Mouse (Mus musculus): ENCODE data around the gene Wfs1.
"Not testable (repeated sequence)": the region's sequence is repeated elsewhere in the genome, so short reads cannot be mapped to it uniquely, and the experiment has no call there.

The Wfs1 gene

DNA sequence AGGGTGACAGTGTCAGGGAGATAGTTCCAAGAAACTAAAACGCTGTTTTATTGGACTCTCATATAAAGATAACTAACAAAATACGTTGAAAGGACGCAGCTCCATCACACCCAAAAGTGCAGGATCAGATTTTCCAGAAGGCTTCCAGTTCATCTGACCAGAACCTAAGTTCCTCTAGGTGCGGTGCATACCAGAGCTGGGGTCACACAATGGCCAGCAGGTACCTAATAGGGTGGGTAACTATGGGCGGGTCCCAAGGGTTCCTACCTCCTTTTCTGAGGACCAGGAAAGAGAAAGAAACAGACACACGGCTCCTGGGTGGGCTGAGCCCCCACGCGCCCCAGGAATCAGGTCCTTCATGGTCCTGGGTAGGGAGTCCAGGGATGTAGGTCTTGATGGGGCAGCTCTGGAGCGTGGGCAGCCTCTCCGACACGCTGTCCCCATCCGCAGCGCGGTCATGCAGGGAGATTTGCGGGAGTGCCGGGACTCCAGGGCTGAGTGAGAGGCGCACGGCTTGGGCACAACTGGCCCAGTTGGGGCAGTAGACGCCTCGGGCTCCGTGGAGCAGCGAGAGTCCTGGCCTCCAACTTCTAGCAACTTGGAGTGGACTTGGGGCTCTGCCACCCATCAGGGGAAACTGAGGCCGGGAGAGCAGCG lies 753 bp downstream of the Wfs1 start:
- DNase-seq (ENCODE audit: low read depth, low spot score) = no peak

DNA sequence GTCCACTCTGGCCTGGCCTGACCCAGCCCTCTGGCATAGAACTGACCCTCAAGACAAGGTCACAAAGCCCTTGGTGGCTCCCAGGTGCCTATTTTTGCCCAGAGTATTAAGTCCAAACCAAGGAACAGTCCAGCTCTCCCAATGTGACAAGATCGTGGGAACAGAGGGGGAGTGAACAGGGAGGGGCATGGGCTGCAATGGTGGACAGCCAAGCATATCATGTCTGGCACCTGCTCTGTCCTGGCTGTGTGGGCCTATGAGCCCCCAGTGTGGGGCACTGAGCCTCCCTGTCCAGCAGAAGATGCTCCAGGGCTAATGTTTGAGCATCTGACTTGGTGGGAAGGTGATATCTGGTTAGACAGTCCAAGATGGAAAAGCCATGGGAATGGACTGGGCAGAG lies 2.4 kb downstream of the Wfs1 start:
- no peak for DNase-seq (ENCODE audit: low read depth, low spot score)

DNA sequence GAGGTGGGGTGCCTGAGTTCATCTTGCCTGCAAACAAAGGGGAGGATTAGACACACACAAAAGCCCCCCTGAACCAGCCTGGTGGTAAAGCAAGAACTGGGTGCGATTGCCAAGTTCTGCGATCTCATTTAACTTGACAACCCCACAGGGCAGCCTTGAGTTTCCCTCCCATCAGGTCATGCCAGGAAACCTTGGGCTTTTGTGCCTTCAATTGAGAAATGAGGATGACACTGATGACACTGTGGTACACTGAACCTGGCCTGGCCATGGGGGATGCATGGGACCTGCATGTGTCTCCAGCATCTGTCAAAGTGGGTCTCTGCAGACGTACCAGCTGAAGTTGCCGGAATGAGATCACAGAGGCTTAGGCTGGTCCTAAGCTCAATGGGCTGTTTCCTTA lies 6.7 kb downstream of the Wfs1 start:
- no peak for DNase-seq (ENCODE audit: low read depth, low spot score)

DNA sequence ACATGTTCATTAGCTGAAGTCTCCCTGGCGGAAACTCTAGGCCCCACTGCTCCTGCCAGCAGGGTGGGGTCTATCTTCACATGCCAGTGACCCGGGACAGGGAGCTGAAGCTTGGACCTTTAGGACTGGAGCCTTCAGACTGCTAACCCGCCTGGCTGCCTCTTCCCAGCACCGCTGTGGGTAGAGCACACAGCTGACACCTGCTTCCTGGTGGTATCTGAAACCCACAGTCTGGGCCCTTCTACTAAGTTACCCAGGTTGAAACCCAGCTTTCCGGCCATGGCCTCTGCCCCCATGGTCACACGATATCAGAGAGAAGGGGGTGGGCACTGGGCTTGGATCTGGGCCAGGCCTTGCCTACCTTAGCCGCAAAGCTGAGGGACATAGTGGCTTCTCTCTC lies 9.4 kb downstream of the Wfs1 start:
- DNase-seq (ENCODE audit: low read depth, low spot score) = no peak

DNA sequence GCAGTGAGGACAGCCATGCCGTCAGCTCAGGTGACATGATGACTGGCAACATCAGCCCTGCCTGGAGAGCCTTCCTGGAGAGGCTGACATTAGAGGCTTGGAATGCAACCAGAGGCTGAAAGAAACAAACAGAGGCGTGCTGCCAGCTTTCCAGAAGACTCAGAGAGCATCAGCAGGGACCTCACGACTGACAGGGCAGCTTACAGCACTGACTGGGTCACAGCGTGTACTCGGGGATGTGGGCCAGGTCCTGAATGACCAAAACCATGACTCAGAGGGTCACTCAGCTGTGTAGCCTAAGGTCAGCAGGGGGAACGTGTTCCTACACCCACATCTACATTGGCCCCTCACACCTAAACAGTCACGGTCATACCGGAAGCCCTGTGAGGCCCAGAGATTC lies 10.0 kb downstream of the Wfs1 start:
- no peak for DNase-seq (ENCODE audit: low read depth, low spot score)

DNA sequence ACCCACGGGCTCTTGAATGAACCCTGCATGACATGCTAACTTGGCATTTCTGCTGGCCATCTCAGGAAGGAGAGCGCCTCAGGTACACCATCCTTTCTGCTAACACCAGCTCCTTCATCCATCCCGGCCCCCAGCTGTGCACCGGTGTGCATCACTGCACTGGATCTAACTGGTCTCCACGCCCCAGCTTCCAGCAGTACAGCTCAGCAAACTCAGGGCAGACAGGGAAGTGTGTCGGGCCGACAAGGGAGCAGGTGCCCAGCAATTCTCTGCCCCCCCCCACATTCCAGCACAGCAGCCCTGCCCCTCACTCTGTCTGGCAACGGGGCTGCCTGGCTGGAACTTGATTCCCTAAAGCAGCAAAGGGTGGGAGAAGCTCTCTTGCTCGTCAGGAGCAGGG lies 11.2 kb downstream of the Wfs1 start:
- no peak for DNase-seq (ENCODE audit: low read depth, low spot score)

DNA sequence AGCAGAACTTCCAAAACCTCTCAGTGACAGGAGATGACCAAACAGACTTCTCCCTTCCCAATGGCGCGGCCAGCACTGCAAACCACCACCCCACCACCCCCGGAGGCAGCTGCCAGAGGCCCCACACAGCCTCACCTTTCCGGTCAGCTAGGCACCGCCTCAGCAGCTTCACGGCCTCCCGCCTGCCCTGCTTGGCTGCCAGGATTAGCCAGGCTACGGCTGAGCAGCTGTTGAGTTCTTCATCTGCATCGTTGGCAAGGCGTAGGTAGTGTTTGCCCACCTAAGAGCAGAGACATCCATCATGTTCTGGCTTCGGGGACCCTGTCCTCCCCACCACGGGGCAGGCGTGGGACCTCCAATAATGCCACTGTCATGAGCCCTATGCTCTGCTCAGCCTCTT lies 13.7 kb downstream of the Wfs1 start:
- DNase-seq (ENCODE audit: low read depth, low spot score) = no peak

DNA sequence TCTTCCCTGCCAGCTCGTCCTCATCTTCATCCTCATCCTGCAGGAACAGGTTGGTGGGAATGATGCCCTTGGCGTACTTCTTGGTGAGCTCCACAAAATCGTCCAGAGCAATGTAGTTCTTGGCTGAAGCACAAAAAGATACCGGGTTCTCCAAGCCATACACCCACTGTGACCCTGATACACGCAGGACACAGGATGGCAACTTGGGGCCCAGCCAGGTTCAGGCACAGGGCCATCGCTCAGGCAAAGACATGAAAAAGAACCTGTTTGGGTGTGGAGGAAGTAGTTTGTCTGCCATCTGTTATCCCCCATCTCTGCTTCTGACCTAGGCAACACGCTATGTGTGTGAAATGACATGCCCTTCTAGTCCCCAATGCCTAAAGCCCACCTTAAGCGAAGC lies 17.4 kb downstream of the Wfs1 start:
- no peak for DNase-seq (ENCODE audit: low read depth, low spot score)

DNA sequence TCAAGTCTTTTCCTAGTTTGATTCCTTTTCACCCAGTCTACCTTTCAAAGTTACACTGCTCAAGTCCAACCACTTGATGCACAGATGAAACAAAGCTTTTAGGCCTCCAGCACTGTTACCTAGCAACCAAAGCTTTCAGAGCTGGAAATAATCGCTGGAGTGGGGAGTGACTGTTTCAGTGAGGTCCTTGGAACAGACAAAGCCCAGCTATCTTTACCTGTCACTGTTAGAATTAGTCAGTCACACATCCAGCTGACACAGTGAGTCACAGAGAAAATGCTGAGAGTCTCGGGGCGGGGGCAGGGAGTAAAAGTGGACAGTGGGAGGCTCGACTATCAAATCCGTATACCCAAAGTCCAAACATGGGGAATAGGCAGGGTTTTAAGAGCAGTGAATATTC lies 28.5 kb downstream of the Wfs1 start:
- DNase-seq (ENCODE audit: low read depth, low spot score) = no peak

DNA sequence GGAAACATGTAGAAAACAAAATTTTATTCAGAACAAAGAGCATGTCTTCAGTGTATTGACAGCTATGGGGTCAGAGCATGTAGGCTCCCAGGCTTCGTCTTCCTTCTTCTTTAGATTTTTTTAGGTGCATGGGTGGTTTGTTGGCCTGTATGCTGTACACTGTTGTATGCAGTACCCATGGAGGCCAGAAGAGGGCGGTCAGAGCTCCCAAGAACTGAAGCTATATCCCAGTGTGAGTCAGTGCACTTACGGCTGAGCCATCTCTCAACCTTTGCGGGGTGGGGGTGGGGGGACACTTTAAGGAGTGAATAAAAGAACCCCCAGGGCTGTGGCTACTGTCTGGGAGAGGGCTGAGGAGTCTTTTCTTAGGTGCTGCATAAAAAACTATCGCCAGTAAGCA lies 30.2 kb downstream of the Wfs1 start:
- peak; percentile 63 for DNase-seq (ENCODE audit: low read depth, low spot score)

DNA sequence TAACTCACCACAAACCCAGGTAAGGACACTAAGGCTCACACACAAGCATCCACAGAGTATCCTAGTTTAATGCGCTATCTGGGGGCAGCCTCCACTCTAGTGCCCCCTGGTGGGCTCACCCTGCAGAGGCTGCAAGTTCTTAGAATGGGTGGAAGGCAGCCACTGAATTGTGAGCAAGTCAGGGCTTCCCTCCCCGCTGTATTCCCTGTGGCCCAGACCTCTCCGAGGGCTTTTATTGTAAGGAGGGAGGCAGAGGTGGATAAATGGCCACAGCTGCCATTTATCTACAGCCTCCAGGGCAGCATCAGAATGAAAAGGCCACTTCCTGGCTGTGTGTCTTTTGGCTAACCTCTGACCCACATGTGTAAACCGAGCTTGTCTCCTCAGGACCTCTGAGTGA lies 33.6 kb downstream of the Wfs1 start:
- peak; percentile 40 for DNase-seq (ENCODE audit: low read depth, low spot score)

DNA sequence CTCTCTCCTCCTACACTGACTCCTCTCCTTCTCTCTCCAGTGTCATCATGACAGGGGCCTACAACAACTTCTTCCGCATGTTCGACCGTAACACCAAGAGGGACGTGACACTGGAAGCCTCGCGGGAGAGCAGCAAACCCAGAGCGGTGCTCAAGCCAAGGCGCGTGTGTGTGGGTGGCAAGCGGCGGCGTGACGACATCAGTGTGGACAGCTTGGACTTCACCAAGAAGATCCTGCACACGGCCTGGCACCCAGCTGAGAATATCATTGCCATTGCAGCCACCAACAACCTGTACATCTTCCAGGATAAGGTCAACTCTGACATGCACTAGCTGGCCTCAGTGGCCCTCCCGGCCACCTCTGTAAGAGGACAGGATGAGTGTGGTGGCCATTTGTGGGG lies 36.7 kb downstream of the Wfs1 start:
- no peak for DNase-seq (ENCODE audit: low read depth, low spot score)

DNA sequence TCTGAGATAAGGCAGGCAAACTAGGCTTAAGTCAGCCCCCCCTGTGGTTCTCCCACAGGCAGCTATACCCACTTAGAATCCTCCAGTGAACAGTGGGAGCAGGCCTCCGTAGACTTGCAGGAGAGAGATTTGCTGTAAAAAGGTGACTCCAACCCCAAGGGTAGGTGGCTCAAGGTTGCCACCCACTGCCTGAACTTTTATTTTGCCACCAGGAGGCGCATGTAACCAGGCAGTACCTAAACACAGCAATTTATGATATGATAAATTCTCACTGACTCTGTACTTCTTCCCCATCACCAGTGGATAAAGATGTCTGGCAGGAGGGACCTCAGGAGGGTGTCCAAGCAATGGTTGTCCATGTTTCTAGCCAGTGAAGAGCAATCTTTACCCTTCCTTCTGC lies 38.1 kb downstream of the Wfs1 start:
- peak; percentile 32 for DNase-seq (ENCODE audit: low read depth, low spot score)

DNA sequence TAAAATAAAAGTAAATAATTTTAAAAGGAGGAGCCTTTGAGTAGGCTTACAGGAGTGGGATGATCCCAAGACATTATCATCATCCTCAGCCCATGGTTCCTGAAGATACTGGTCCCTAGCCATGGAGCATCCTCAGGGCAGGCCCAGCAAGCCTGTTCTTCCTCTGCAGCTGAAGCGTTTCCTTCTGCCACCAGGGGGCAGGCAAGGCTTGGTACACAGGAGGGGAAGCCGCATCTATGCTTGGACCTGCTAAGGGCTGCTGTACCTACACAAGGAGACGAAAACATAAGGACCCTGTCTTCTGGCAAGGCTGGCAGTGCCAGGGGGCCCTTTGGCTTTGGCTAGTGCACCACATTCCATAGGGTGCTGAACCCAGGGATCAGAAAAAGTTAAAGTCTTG lies 40.2 kb downstream of the Wfs1 start:
- DNase-seq (ENCODE audit: low read depth, low spot score) = peak; percentile 69

DNA sequence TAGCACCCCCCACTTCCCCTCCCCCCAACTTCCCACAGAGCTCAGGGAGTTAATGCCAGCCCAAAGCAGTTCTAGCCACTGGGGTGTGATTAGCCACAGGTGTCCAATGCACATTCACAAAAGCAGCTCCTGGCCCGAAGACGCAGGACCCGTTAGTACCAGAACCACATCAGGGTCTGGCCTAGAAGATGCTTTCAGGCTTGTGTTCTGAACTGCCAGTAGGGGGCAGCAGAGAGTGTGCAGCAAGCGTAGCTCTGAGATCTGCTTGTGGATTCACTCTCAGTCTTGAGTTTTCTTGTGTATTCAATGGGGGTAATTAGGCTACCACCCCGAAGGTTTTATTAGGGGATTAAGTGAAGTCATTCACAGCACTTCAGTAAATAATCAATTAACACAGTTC lies 42.6 kb downstream of the Wfs1 start:
- DNase-seq (ENCODE audit: low read depth, low spot score) = peak; percentile 59

DNA sequence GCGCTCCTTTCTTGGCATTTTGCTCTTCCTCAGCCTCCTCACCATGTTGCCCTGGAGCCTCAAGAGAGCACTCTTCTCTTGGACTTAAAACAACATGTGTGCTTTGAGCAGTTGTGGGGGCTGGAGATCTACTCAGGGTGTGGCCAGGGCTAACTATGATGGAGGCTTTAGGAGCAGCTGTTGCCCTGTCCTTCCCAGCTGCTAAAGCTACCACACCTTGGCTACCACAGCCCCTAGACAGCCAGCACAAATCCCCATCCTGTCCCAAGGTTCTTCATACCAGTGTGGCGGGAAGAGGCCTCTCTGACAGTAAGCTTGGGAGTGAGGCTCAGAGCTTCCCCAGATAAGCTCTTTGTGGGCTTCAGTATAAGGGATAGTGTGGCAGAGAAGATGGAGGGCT lies 43.3 kb downstream of the Wfs1 start:
- no peak for DNase-seq (ENCODE audit: low read depth, low spot score)

DNA sequence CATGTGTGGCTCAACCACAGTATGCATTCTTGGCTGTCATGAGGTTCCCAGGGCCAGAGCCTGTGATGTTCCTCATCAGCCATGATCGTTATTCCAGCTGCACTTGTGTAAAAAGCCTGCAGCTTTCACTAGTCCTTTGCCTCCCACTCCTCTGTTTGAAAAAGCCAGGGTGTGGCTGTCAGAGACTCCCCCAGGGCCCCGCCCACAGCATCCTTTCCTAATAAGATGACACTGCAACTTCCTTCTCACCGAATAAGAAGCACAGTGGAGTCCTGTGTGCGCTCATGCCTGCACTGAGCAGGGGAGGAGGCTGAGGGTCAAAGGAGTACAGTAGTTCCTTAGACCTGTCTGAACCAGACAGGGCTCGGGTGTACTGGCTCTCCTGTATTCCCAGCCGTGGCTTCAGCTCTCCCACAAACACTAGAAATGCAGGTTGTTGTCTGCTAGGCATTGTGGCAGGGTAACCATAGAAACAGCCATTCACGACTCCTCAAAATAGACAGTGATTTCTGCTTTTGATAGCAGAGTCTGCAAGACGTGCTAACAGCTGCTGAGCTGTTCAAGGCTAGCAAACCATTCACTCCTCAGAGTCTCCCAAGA lies 43.8 kb downstream of the Wfs1 start:
- no peak for DNase-seq (ENCODE audit: low read depth, low spot score)

DNA sequence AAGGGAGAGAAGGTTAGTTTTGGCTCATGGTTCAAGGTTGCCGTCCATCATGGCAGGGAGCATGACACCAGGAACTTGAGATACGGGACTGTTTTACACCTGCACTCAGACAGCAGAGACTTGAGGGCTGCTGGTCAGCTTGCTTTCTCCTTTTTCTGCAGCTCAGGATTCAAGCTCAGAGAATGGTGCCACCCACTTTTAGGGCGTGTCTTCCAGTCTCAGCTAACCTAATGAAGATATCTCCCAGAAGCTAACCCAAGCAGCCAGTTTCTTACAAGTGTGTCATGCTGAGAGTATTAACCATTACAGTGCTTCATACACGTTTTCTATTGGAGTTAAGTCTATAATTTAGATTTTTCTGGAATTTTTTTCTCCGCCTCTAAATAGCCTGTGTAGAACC lies 44.5 kb downstream of the Wfs1 start:
- DNase-seq (ENCODE audit: low read depth, low spot score) = no peak

DNA sequence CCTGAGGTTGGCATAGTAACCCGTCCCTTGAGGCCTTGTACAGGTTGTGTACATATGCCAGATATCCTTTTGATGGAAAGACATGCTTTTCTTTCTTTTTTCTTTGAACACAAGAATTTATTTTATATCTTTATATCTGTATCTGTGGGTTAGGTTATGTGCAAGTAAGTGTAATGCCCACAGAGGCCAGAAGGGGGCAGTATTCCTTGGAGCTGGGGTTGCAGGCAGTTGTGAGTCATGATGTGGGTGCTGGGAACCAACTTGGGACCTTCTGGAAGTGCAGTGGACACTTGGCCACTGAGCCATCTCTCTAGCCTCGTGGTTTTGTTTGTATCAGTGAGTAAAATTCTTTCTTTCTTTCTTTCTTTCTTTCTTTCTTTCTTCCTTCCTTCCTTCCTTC lies 46.6 kb downstream of the Wfs1 start:
- no peak for DNase-seq (ENCODE audit: low read depth, low spot score)

DNA sequence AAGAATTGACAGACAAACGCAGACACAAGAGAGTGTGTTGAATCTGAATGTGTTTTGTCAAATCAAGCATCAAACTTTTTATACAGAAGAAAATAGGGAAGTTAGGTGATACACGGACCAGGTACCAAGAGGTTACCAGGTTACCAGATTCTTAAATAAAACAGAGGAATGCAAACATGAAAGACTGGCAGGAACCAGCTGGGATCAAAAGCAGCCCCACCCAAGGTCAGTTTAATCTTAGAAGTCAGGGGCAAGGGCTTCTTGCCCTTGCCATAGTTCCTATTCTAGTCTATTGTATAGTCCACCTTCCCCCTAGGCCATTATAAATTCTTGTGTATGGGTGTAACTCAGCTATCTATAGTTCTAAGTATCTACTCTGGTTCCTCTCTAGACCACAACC lies 50.0 kb downstream of the Wfs1 start:
- not testable (repeated sequence) for DNase-seq (ENCODE audit: low read depth, low spot score)

DNA sequence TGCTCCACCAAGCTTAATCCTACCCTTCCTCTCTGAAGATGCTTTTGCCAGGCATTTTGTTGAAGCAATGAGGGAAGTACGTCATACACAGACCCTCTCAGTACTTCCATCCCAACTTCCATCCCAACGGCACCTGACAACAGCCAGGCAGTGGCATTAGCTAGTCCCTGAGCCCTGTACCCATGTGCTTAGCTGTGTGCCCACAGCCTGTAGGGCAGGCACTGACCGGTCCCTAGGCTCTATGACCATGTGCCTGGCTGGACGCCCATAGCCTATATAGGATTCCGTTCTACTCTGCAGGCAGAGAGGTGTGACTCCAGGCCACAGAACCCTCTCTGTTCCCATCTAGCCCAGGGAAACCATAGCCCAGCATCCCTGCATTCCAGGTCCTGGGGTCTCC lies 51.0 kb downstream of the Wfs1 start:
- DNase-seq (ENCODE audit: low read depth, low spot score) = no peak

DNA sequence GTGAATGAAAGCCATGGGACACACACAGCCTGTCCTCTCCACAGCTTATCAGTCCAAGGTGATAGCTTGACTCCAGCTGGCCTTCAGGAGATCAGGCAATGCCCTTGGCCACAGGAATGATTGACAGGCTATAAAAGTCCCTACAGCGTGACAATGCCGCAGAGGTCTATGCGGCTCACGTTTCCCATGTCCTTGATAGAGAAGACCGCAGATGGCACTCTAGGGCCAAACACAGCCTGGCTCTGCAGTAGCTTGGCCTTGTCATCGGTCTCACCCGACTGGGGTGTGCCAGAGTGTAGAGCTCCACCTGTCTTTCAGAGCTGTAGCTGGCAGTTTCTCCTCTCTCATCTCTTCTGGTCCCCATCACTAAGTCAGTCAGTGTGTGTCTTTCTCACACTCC lies 52.5 kb downstream of the Wfs1 start:
- DNase-seq (ENCODE audit: low read depth, low spot score) = no peak

DNA sequence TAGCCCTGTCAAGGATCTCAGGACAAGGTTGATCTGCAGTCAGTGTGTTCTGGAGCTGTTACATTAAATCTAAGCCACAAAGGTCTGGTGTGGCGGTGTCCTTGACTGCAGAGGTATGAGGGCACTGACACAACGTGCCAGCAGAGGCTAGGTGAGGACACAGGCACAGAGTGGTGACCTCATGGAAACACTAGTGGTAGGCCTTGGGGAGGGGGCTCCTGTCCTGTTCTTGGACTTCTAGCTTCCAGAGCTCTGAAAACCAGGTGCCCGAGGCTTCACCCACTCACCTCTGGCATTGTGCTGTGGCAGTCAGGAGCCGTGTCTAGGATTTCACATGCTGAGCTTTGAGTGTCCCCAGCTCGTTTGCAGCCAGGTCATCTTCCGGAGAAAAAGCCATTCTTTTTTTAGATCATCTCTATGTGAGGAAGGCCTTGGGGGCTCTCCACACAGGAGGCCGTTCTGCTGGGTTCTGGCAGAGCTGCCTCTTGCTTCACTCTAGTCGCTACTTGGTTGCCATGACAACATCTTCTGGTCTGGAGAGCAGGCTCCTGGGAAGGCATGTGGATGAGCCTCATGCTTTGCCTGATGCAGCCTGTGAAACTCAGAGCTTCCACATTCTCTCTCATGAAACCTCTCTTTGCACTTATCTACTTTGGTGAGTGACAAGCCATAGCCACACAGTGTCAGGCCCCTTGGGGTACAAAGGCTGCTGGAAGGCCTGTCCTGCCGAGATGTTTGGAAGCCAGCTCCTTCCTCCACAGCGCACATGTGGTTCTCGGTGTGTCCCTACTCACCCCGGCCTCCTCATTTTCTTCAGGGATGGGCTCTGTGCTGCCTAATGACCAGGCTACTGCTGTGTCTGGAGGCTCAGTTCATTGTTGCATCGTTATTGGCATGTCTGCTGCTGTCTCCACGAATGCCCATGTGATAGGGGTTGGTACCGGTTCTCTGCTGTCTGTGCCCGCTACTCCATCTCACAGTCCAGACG lies 53.2 kb downstream of the Wfs1 start:
- no peak for DNase-seq (ENCODE audit: low read depth, low spot score)

Data from CD4-positive helper T cell, adult 2 months (primary cell).